8 mouse cellular contexts compared by ENCODE assay signal in genomic region chr5:120586741-120587615, GRCm38 (mm10). TPM values are rescaled to one million over a fixed set of nuclear protein-coding genes. Genes with fewer than 3 reads are reported as not detected.
A peak's percentile ranks its signal among the peaks of the same experiment; 100 is the strongest.
DNase-seq lines count a peak whose midpoint lies in the region; ATAC-seq lines count a peak whose summit lies in the region.

No protein-coding gene starts in this region.

- intact Hi-C loops in left cerebral cortex, postnatal 14 days (cut with DNase I), result loop anchor here (5.0 kb wide), 1 partner anchor 85 kb away; the partner anchor contains the start of gene Plbd2

- 7% methylated on average over 17 of the region's 17 CpGs for WGBS in heart, embryonic 16.5 days
- WGBS in midbrain, embryonic 13.5 days, result 9% methylated on average over 17 of the region's 17 CpGs

- H3K4me1 ChIP-seq in heart, embryonic 16.5 days (ENCODE audit: control insufficient read depth, insufficient read depth, low read length), result peaks cover 22% of the 10 kb centered on the region
- peaks cover 33% of the 10 kb centered on the region for H3K4me1 ChIP-seq in midbrain, embryonic 13.5 days (replicated peaks)

- H3K4me2 ChIP-seq in heart, embryonic 16.5 days (ENCODE audit: low read depth, low read length), result peak overlapping the region; percentile 81
- peak overlapping the region; percentile 95 for H3K4me2 ChIP-seq in midbrain, embryonic 13.5 days (replicated peaks)

- 0 out of 2 replicates have a peak, but pooled peaks cover 2% of the 10 kb centered on the region for H3K9me3 ChIP-seq in heart, embryonic 16.5 days (replicated peaks; ENCODE audit: control insufficient read depth, low read length)
- H3K9me3 ChIP-seq in midbrain, embryonic 13.5 days, result no peaks in the 10 kb centered on the region

- peak overlapping the region; percentile 79 for H3K4me3 ChIP-seq in heart, embryonic 16.5 days (ENCODE audit: low read length)
- H3K4me3 ChIP-seq in midbrain, embryonic 13.5 days (replicated peaks), result peak overlapping the region; percentile 76

- ATAC-seq in heart, embryonic 16.5 days (replicated peaks; ENCODE audit: extremely low read depth, insufficient read depth, low FRiP score), result no peak
- no peak for ATAC-seq in midbrain, embryonic 13.5 days

- peak overlapping the region; percentile 74 for H3K27ac ChIP-seq in heart, embryonic 16.5 days (ENCODE audit: low read length)
- peak overlapping the region; percentile 39; the same call in 1 of the 2 replicates for H3K27ac ChIP-seq in midbrain, embryonic 13.5 days

- H3K36me3 ChIP-seq in heart, embryonic 16.5 days (ENCODE audit: control insufficient read depth, insufficient read depth), result peaks cover 23% of the 10 kb centered on the region
- peaks cover 18% of the 10 kb centered on the region for H3K36me3 ChIP-seq in midbrain, embryonic 13.5 days

- peak; percentile 44 to 81 for DNase-seq in left cerebral cortex, postnatal 14 days (ENCODE audit: low spot score in 2 of 2)
- no peak for DNase-seq in left cerebral cortex, adult 8-10 months (ENCODE audit: low spot score in 2 of 2)
- peak; percentile 40 for DNase-seq in embryo, embryonic 10.5 days (ENCODE audit: low spot score)
- peak; percentile 77 to 91 for DNase-seq in kidney, postnatal 36 days
- peak; percentile 92 for DNase-seq in yolk sac, embryonic 10.5 days (ENCODE audit: low spot score)
- DNase-seq in cerebellum, adult 11 months, result no peak

- peak overlapping the region; percentile 11 for H3K9ac ChIP-seq in heart, embryonic 16.5 days (ENCODE audit: low read length)
- H3K9ac ChIP-seq in midbrain, embryonic 13.5 days (replicated peaks), result peak overlapping the region; percentile 89

- no peaks in the 10 kb centered on the region for H3K27me3 ChIP-seq in heart, embryonic 16.5 days (ENCODE audit: control insufficient read depth, insufficient read depth, low read length)
- peaks cover 17% of the 10 kb centered on the region for H3K27me3 ChIP-seq in midbrain, embryonic 13.5 days

RNA-seq across cellular contexts. Expression of gene Tpcn1, which starts 1.5 kb away (rescaled TPM):
- total RNA-seq in left cerebral cortex, postnatal 14 days (2021), result 10 to 100 TPM; 47.7 to 50.0 TPM
- total RNA-seq in left cerebral cortex, adult 8-10 months (2022), result 10 to 100 TPM; 32.5 to 41.9 (median 34.2) TPM
- 14.5 TPM in 2 replicates for polyA plus RNA-seq in heart, embryonic 16.5 days (2015; fragmentation: Nextera tagmentation; extraction: Ambion mirVana)
- 12.6 and 15.6 TPM in 2 replicates for polyA plus RNA-seq in midbrain, embryonic 13.5 days (2015; fragmentation: Nextera tagmentation; extraction: Ambion mirVana)

RNA-seq across cellular contexts. Expression of gene Iqcd, which starts 1.8 kb away (rescaled TPM):
- under 1 TPM; 0.22 to 0.59 TPM for total RNA-seq in left cerebral cortex, postnatal 14 days (2021)
- total RNA-seq in left cerebral cortex, adult 8-10 months (2022), result 1 to 10 TPM in 3 of 4 experiments, under 1 TPM in 1; 0.78 to 1.3 (median 1.3) TPM
- polyA plus RNA-seq in heart, embryonic 16.5 days (2015; fragmentation: Nextera tagmentation; extraction: Ambion mirVana), result 0.36 and 0.42 TPM in 2 replicates
- polyA plus RNA-seq in midbrain, embryonic 13.5 days (2015; fragmentation: Nextera tagmentation; extraction: Ambion mirVana), result 1.4 and 2.0 TPM in 2 replicates

RNA-seq across cellular contexts. Expression of gene Rita1, which starts 25.4 kb away (rescaled TPM):
- 10 to 100 TPM; 31.5 to 32.4 TPM for total RNA-seq in left cerebral cortex, postnatal 14 days (2021)
- 10 to 100 TPM; 25.1 to 30.2 (median 28.8) TPM for total RNA-seq in left cerebral cortex, adult 8-10 months (2022)
- polyA plus RNA-seq in heart, embryonic 16.5 days (2015; fragmentation: Nextera tagmentation; extraction: Ambion mirVana), result 13.2 and 14.0 TPM in 2 replicates
- 23.0 and 23.9 TPM in 2 replicates for polyA plus RNA-seq in midbrain, embryonic 13.5 days (2015; fragmentation: Nextera tagmentation; extraction: Ambion mirVana)

RNA-seq across cellular contexts. Expression of gene Ddx54, which starts 25.6 kb away (rescaled TPM):
- total RNA-seq in left cerebral cortex, postnatal 14 days (2021), result 10 to 100 TPM; 44.5 to 48.0 TPM
- 10 to 100 TPM; 32.4 to 36.9 (median 35.7) TPM for total RNA-seq in left cerebral cortex, adult 8-10 months (2022)
- polyA plus RNA-seq in heart, embryonic 16.5 days (2015; fragmentation: Nextera tagmentation; extraction: Ambion mirVana), result 30.2 and 35.0 TPM in 2 replicates
- 43.9 and 44.3 TPM in 2 replicates for polyA plus RNA-seq in midbrain, embryonic 13.5 days (2015; fragmentation: Nextera tagmentation; extraction: Ambion mirVana)

RNA-seq across cellular contexts. Expression of gene Cfap73, which starts 47.1 kb away (rescaled TPM):
- not detected for total RNA-seq in left cerebral cortex, postnatal 14 days (2021)
- total RNA-seq in left cerebral cortex, adult 8-10 months (2022), result under 1 TPM in 2 of 4 experiments, not detected in 2; 0.55 to 0.58 TPM
- polyA plus RNA-seq in heart, embryonic 16.5 days (2015; fragmentation: Nextera tagmentation; extraction: Ambion mirVana), result 0.49 TPM in 1 of 2 replicates, not detected in the other
- polyA plus RNA-seq in midbrain, embryonic 13.5 days (2015; fragmentation: Nextera tagmentation; extraction: Ambion mirVana), result not detected in 2 replicates

Comparison
In these comparisons a context has a peak if more than half of its experiments do, and no peak if none do; other contexts are left out.
1. DNase-seq: peak in left cerebral cortex, postnatal 14 days (2 of 2), embryo, embryonic 10.5 days (single experiment), kidney, postnatal 36 days (2 of 2) and yolk sac, embryonic 10.5 days (single experiment); none in left cerebral cortex, adult 8-10 months (0 of 2) and cerebellum, adult 11 months (single experiment).